ENCODE assay signal across 26 mouse cellular contexts in the genomic region with DNA sequence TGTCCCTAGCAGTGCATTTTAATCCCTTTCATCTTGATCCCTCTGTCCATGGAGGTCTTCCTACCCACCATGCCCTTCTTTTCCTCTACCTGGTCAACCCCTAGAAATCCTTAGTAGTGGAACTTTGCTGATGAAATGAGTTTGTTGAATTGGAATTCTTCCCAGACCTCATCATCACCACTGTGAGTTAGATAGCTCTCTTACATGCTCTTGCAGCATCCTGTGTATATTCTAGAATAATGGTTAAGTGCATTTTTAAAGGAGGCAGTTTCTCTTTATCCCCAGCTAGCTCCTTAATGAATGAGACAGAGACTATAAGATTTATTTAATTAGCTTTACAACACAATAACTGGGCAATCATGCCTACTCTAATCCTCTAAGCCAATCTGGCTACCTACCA. TPM values are rescaled to one million over a fixed set of nuclear protein-coding genes. Genes with fewer than 3 reads are reported as not detected.
DNase-seq lines count a peak whose midpoint lies in the region; TF ChIP-seq lines count a peak whose summit lies in the region.
"Had no signal": no experiment of that assay in that cellular context is flagged by ENCODE, and none has a peak within 500 bp of the region (broad histone marks: within the 10 kb centered on the region; RNA-seq: fewer than 3 reads in every experiment).

No protein-coding gene starts in this region.

- no peaks in the 10 kb centered on the region for H3K36me3 ChIP-seq in myocyte (ENCODE audit: control insufficient read depth, insufficient read depth)
- H3K36me3 ChIP-seq: G1E had no signal

- no peak overlapping the region for H3ac ChIP-seq in myocyte (ENCODE audit: control insufficient read depth, insufficient read length)

- no peaks in the 10 kb centered on the region for H3K79me2 ChIP-seq in myocyte (ENCODE audit: control insufficient read depth, insufficient read depth)

- no peak overlapping the region for H3K4me3 ChIP-seq in myocyte

- TF ChIP-seq POLR2A in myocyte (IDR thresholded peaks at IDR 0.05; ENCODE audit: insufficient read length, low read depth) = no peak

- peak overlapping the region; percentile 40 for H3K4me2 ChIP-seq in myocyte (ENCODE audit: low read depth)

- intact Hi-C loops in gastrocnemius, postnatal 14 days (cut with DNase I; ENCODE audit: low total_unique reads) = no loop called here

- no peaks in the 10 kb centered on the region for H3K27me3 ChIP-seq in myocyte (ENCODE audit: control insufficient read depth, insufficient read depth, insufficient read length)
- H3K27me3 ChIP-seq: Patski had no signal

- peak; percentile 34 for DNase-seq in 3T3-L1 (ENCODE audit: low read depth, low spot score)
- peak; percentile 56 for DNase-seq in MN1 (ENCODE audit: low spot score)
- DNase-seq in NIH3T3 (ENCODE audit: low read depth) = peak; percentile 22
- DNase-seq in heart, adult 11 months = no peak
- no peak for DNase-seq in gastrocnemius, postnatal 14 days
- no peak for DNase-seq in left cerebral cortex, adult 18-20 months (ENCODE audit: low spot score in 2 of 2)
- no peak for DNase-seq in embryo, embryonic 11 days
- DNase-seq: adrenal gland, adult 2 months; adrenal gland, adult 8-10 months; adrenal gland, postnatal 10 days; adrenal gland, postnatal 14 days; adrenal gland, postnatal 25 days; adrenal gland, postnatal 36 days; B cell, adult 2 months; cerebellum, adult 11 months; cerebellum, adult 11-12 months; cerebellum, adult 18-20 months; cerebellum, adult 2 months; cerebellum, adult 8-10 months had no signal

TF ChIP-seq in myocyte, 11 proteins besides CTCF, POLR2A, EP300 and RAD21:
- TF ChIP-seq SRF (IDR thresholded peaks at IDR 0.05; ENCODE audit: control insufficient read depth, insufficient read length, low read depth) (no peak), CEBPB (IDR thresholded peaks at IDR 0.05; ENCODE audit: insufficient read depth, poor library complexity, severe bottlenecking) (peak; percentile 65; the same call in 1 of the 2 replicates)

RNA-seq across cellular contexts. Expression of gene Med6, which starts 14.6 kb away (rescaled TPM):
- 25.9 TPM for polyA plus RNA-seq in myocyte (2012; fragmentation: generic; extraction: Trizol)
- total RNA-seq in gastrocnemius, postnatal 14 days (2021) = 10 to 100 TPM; 12.8 TPM
- 10 to 100 TPM; 28.7 to 29.2 TPM for total RNA-seq in left cerebral cortex, adult 18-20 months (2021)

RNA-seq across cellular contexts. Expression of gene Ttc9, which starts 21.6 kb away (rescaled TPM):
- 31.2 TPM for polyA plus RNA-seq in myocyte (2012; fragmentation: generic; extraction: Trizol)
- 10 to 100 TPM; 11.5 to 21.3 TPM for total RNA-seq in gastrocnemius, postnatal 14 days (2021)
- total RNA-seq in left cerebral cortex, adult 18-20 months (2021) = 10 to 100 TPM; 49.1 to 52.8 TPM
- total RNA-seq: CH12.LX, MEL had no signal
- polyA plus RNA-seq: activated CD4-positive, CD25-positive, alpha-beta regulatory T cell, adult 4 months; G1E had no signal

RNA-seq across cellular contexts. Expression of gene Adam21, which starts 41.2 kb away (rescaled TPM):
- polyA plus RNA-seq in myocyte (2012; fragmentation: generic; extraction: Trizol) = 0.06 TPM
- total RNA-seq in gastrocnemius, postnatal 14 days (2021) = not detected
- total RNA-seq in left cerebral cortex, adult 18-20 months (2021) = under 1 TPM; 0.21 to 0.51 TPM
- total RNA-seq: adrenal gland, adult 18-20 months; adrenal gland, adult 2 months; adrenal gland, postnatal 10 days; adrenal gland, postnatal 14 days; adrenal gland, postnatal 36 days; CH12.LX had no signal
- polyA plus RNA-seq: activated CD4-positive, CD25-positive, alpha-beta regulatory T cell, adult 4 months; adrenal gland, adult 2 months; G1E had no signal

Comparison
In these comparisons a context has a peak if more than half of its experiments do, and no peak if none do; other contexts are left out.
1. DNase-seq: peak in 3T3-L1 (single experiment), MN1 (single experiment) and NIH3T3 (single experiment); none in heart, adult 11 months (single experiment), gastrocnemius, postnatal 14 days (single experiment), left cerebral cortex, adult 18-20 months (0 of 2) and embryo, embryonic 11 days (single experiment).